Mouse (Mus musculus) left cerebral cortex, adult 2 months (tissue): ENCODE measurements around the gene Cdk2ap2. TPM values are rescaled to one million over a fixed set of nuclear protein-coding genes. Genes with fewer than 3 reads are reported as not detected.
"Not testable (repeated sequence)": the region's sequence is repeated elsewhere in the genome, so short reads cannot be mapped to it uniquely, and the experiment has no call there.

Experiments used
- DNase-seq, 2 experiments: peaks; one replicate each; pipeline ENCODE4 v3.0.0; 2021 to 2022; ENCODE audit warnings: low spot score in 2 of 2, mixed read lengths in 1 of 2; ENCODE audit errors: extremely low spot score in 1 of 2
- H3K27ac ChIP-seq: fragments of 200-600 bp; 2 replicates; pipeline ENCODE4 v1.8.1; 2022
- H3K4me3 ChIP-seq: fragments of 200-600 bp; 2 replicates; pipeline ENCODE4 v1.8.1; 2022
- CTCF ChIP-seq: fragments of 200-600 bp; IDR thresholded peaks from 2 replicates; pipeline ENCODE4 v1.8.1; 2022; ENCODE audit warnings: antibody characterized with exemption, mild to moderate bottlenecking, moderate library complexity
- intact Hi-C: fragments of 180-260 bp; cut with DNase I; formaldehyde crosslinking; loops from one replicate; pipeline ENCODE4 v1.15.1; 2025
- total RNA-seq, 2 experiments: library from RNA; stranded (reverse); gene quantifications; 2 replicates each; pipeline ENCODE4 v1.2.3; 2021

The Cdk2ap2 gene
- total RNA-seq, 2 experiments from 2014 or later = 28.4 to 32.5 TPM

DNA sequence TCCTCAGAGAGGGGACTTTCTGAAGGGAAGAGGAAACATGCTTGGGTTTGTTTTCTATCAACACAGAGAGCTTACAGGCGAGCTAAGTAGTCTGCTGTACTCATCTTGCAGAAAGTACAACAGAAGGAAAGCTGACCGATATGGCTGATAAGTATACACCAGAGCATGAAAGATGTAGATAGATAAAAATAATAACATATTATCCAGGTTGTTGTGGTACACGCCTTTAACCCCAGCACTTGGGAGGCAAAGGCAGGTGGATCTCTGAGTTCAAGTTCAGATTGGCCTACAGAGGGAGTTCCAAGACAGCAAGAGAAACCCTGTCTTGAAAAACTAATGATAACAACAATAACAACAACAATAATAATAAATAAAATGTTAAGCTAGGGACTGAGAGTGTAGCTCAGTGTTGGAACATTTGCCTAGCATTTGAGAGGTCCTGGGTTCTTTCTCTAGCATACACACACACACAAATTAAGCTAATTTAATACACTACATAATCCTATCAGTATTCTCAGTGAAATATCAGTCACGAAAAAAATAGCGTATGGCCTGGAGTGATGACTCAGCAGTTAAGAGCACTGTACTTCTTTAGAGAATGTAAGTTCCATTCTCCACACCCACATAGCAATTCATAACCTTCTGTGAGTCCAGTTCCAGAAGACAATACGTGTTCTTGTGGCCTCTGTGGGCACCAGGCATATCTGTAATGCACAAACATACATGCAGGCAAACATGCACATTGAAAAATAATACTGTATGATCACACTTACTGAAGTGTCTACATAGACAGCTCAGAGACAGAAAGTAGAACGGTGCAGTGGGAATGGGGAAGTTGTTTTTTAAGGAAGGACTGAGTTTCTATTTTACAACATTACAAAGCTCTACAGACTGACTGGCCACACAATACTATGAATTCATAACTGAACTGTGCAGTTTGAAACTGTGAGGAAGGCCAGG is 25.7 kb downstream of the Cdk2ap2 start:
- no peak overlapping the region for H3K4me3 ChIP-seq
- DNase-seq = no peak
- intact Hi-C loops = no loop called here
- no peak overlapping the region; the same call in 1 of the 2 replicates for H3K27ac ChIP-seq
- no peak for TF ChIP-seq CTCF

DNA sequence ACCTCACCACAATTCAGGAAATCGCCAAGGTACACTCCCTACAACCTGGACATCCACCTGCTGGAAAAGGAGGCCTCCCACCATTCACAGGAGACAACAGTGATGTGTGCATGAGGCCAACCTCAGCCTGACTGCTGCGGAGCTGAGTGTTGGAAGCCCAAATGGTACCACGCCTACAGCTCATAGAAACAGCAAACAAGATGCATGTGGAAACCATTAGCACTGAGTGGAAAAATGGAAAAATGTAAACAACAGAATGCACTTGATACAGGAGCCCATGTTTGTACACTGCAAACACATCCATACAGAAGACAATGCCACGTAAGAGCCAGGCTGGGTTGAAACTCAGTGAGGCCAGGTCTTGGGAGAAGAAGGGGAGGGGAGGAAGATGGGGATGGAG is 27.4 kb downstream of the Cdk2ap2 start:
- intact Hi-C loops = no loop called here
- Histone ChIP-seq H3K27ac (no peak overlapping the region), H3K4me3 (no peak overlapping the region)
- no peak for DNase-seq
- no peak for TF ChIP-seq CTCF

- not testable (repeated sequence) for DNase-seq
- Histone ChIP-seq H3K27ac (peak overlapping the region; percentile 55), H3K4me3 (peak overlapping the region; percentile 25)
- intact Hi-C loops = loop anchor here (1.0 kb wide), 1 partner anchor 106 kb away; the partner anchor contains the start of gene Pold4
These were observed 28.3 kb downstream of the Cdk2ap2 start for GRCm38 (mm10) chr19:4125268-4125667.

GRCm38 (mm10) chr19:4125741-4126696 is 29.0 kb downstream of the Cdk2ap2 start, which contains the start of gene Aip:
Gene Aip, minus strand, starts transcription at chr19:4125858.
- intact Hi-C loops = loop anchor here (1.0 kb wide), 1 partner anchor 105 kb away; the partner anchor contains the start of gene Pold4
- TF ChIP-seq CTCF = peak; percentile 58
- Histone ChIP-seq H3K27ac (peak within 1 kb of the TSS; percentile 81), H3K4me3 (peak within 1 kb of the TSS; percentile 55)
- DNase-seq = peak; percentile 97 to 98

- no peak for DNase-seq
- H3K27ac ChIP-seq = peak overlapping the region; percentile 81; the same call in 1 of the 2 replicates
- peak overlapping the region; percentile 55 for H3K4me3 ChIP-seq
- TF ChIP-seq CTCF = no peak
- intact Hi-C loops = no loop called here
These were observed 29.9 kb downstream of the Cdk2ap2 start for GRCm38 (mm10) chr19:4126759-4127495.

- TF ChIP-seq CTCF = no peak
- no peak for DNase-seq
- intact Hi-C loops = no loop called here
- no peak overlapping the region for H3K27ac ChIP-seq
- no peak overlapping the region for H3K4me3 ChIP-seq
These were observed 32.5 kb downstream of the Cdk2ap2 start for GRCm38 (mm10) chr19:4129462-4129861.

- DNase-seq = no peak
- no peak for TF ChIP-seq CTCF
- no peak overlapping the region for H3K4me3 ChIP-seq
- intact Hi-C loops = no loop called here
- H3K27ac ChIP-seq = no peak overlapping the region
These were observed 33.1 kb downstream of the Cdk2ap2 start for GRCm38 (mm10) chr19:4130106-4130505.

DNA sequence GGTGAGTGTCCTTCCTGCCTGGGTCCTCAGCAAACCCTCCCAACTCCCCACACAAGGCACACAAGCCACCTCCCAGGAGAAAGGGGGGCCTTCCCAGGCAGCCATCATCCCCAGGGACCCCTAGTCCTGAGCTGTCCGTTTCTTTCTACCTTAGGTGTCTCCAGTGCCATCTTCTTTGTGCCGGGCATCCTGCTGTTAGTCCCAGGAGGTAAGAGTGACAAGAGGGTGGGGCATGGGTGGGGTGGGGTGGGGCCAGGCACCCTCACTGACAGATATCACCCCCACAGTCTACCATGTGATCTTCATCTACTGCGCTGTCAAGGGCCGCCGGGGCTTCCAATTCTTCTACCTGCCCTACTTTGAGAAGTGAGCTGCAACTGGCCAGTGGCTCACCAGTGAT is 34.1 kb downstream of the Cdk2ap2 start:
- intact Hi-C loops = no loop called here
- H3K27ac ChIP-seq = no peak overlapping the region
- TF ChIP-seq CTCF = no peak
- DNase-seq = no peak
- no peak overlapping the region for H3K4me3 ChIP-seq

GRCm38 (mm10) chr19:4131768-4132167 is 34.8 kb downstream of the Cdk2ap2 start:
- no peak for DNase-seq
- peak; percentile 9; the same call in 1 of the 2 replicates for TF ChIP-seq CTCF
- Histone ChIP-seq H3K4me3 (no peak overlapping the region), H3K27ac (no peak overlapping the region)
- intact Hi-C loops = no loop called here

- no peak overlapping the region for H3K4me3 ChIP-seq
- DNase-seq = no peak
- no peak for TF ChIP-seq CTCF
- H3K27ac ChIP-seq = no peak overlapping the region
- intact Hi-C loops = no loop called here
These were observed 37.4 kb downstream of the Cdk2ap2 start for GRCm38 (mm10) chr19:4134354-4134753.

DNA sequence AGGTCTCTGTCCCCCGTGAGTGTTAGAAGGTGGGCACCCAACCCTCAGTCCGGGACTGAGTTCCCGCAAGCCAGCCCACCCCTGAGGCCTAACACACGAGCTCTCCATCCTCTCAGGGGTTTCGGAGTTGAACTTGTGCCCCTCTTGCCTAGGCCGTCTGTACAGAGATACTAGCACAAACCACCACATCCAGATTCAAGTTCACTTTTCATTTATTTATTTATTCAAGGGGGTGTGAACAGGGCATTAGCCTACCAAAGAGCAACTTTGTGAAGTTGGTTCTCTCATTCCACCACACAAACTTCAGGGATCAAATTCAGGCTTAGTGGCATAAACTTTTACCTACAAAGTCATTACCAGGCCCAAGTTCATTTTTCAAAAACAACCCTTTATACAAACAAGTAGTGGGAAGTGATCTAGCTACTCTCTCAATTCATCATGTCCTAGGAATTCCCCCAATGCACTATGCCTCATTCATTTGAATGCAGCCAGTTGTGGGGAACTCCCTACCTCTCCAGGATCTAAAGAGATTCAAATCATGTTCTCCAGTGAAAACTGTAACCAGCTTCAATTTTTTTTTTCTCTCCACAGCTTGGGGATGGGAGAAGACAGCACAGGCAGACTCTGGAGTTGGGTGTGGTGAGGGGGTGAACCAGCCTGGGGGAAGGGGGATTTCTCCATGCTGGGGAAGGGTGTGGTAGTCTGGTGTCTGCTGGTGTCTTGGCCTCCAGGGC is 38.4 kb downstream of the Cdk2ap2 start:
- intact Hi-C loops = loop anchor here (5.0 kb wide), 1 partner anchor 118 kb away; no protein-coding TSS in a partner anchor

More for the DNA sequence above, 38.4 kb downstream of the Cdk2ap2 start:
- not testable (repeated sequence) for H3K27ac ChIP-seq, H3K4me3 ChIP-seq, DNase-seq
